Mouse (Mus musculus) 416B (cell line): ENCODE data around the gene Itk.

Experiments used
- DNase-seq: peaks from one replicate; pipeline ENCODE4 v3.0.0; 2011; ENCODE audit warnings: low read depth

Gene Itk

GRCm38 (mm10) chr11:46360991-46361665 is 28.2 kb downstream of the Itk start:
- no peak for DNase-seq

GRCm38 (mm10) chr11:46358369-46358768 is 30.9 kb downstream of the Itk start:
- no peak for DNase-seq

GRCm38 (mm10) chr11:46349681-46350410 is 39.5 kb downstream of the Itk start:
- DNase-seq: no peak

- no peak for DNase-seq
Measured at GRCm38 (mm10) chr11:46348416-46348815, 40.9 kb downstream of the Itk start.

GRCm38 (mm10) chr11:46347756-46348155 is 41.6 kb downstream of the Itk start:
- DNase-seq: peak; percentile 19

GRCm38 (mm10) chr11:46343886-46344546 is 45.3 kb downstream of the Itk start:
- DNase-seq: peak; percentile 90

GRCm38 (mm10) chr11:46341960-46342359 is 47.4 kb downstream of the Itk start:
- no peak for DNase-seq

GRCm38 (mm10) chr11:46336020-46336419 is 53.3 kb downstream of the Itk start:
- no peak for DNase-seq

GRCm38 (mm10) chr11:46332217-46332616 is 57.1 kb downstream of the Itk start:
- DNase-seq: no peak

GRCm38 (mm10) chr11:46326271-46327015 is 62.9 kb downstream of the Itk start:
- DNase-seq: peak; percentile 94

GRCm38 (mm10) chr11:46321559-46321958 is 67.8 kb downstream of the Itk start:
- no peak for DNase-seq

GRCm38 (mm10) chr11:46314534-46314933 is 74.8 kb downstream of the Itk start:
- peak; percentile 73 for DNase-seq

GRCm38 (mm10) chr11:46313851-46314250 is 75.5 kb downstream of the Itk start:
- DNase-seq: peak; percentile 77

- DNase-seq: no peak
Measured at GRCm38 (mm10) chr11:46312523-46313035, 76.7 kb downstream of the Itk start, which contains the start of gene Cyfip2. Cyfip2 (minus strand) TSS chr11:46312859.

GRCm38 (mm10) chr11:46311703-46312522 is 77.4 kb downstream of the Itk start:
- peak; percentile 59 for DNase-seq

GRCm38 (mm10) chr11:46311181-46311702 is 78.1 kb downstream of the Itk start:
- DNase-seq: peak; percentile 72

GRCm38 (mm10) chr11:46310647-46311063 is 78.7 kb downstream of the Itk start:
- peak; percentile 61 for DNase-seq

GRCm38 (mm10) chr11:46309808-46310555 is 79.3 kb downstream of the Itk start:
- peak; percentile 56 for DNase-seq

GRCm38 (mm10) chr11:46309111-46309741 is 80.1 kb downstream of the Itk start:
- no peak for DNase-seq
